Mouse (Mus musculus) myocyte (in vitro differentiated cells): Measurements from ENCODE around the gene Fmo5. TPM values are rescaled to one million over a fixed set of nuclear protein-coding genes. Genes with fewer than 3 reads are reported as not detected.

ENCODE experiments used
- H3K27me3 ChIP-seq: one replicate; pipeline ENCODE4 v1.6.1; 2011; ENCODE audit not compliant: control insufficient read depth, insufficient read depth, insufficient read length
- H3K36me3 ChIP-seq: one replicate; pipeline ENCODE4 v1.6.1; 2011; ENCODE audit not compliant: control insufficient read depth, insufficient read depth
- H3K4me2 ChIP-seq: one replicate; pipeline ENCODE4 v1.6.1; 2011; ENCODE audit warnings: low read depth, control low read depth
- H3K4me3 ChIP-seq: one replicate; pipeline ENCODE4 v1.5.1; 2011; ENCODE audit warnings: mild to moderate bottlenecking, control low read depth, moderate library complexity
- H3K79me2 ChIP-seq: one replicate; pipeline ENCODE4 v1.6.1; 2011; ENCODE audit not compliant: control insufficient read depth, insufficient read depth
- H3ac ChIP-seq: one replicate; pipeline ENCODE4 v1.6.1; 2011; ENCODE audit not compliant: control insufficient read depth, insufficient read length
- CEBPB ChIP-seq: IDR thresholded peaks from 2 replicates; pipeline ENCODE4 v1.6.1; 2011; ENCODE audit warnings: mild to moderate bottlenecking, moderate library complexity; ENCODE audit not compliant: poor library complexity, insufficient read depth, severe bottlenecking
- E2F4 ChIP-seq: IDR thresholded peaks from one replicate; pipeline ENCODE4 v1.6.1; 2011; ENCODE audit warnings: mild to moderate bottlenecking, control low read depth, moderate library complexity; ENCODE audit not compliant: insufficient read depth
- MAX ChIP-seq: IDR thresholded peaks from one replicate; pipeline ENCODE4 v1.6.1; 2011; ENCODE audit warnings: low read depth, mild to moderate bottlenecking, control low read depth
- MYOD1 ChIP-seq, 3 experiments: IDR thresholded peaks; one replicate each; pipeline ENCODE4 v1.6.1; 2011; ENCODE audit warnings: control low read depth in 2 of 3, low read depth in 2 of 3, mild to moderate bottlenecking in 2 of 3, moderate library complexity in 1 of 3; ENCODE audit not compliant: insufficient read length in 2 of 3, control insufficient read depth in 1 of 3
- MYOG ChIP-seq, 3 experiments: IDR thresholded peaks; one replicate each; pipeline ENCODE4 v1.6.1; 2011; ENCODE audit warnings: control low read depth in 2 of 3, low read depth in 2 of 3, mild to moderate bottlenecking in 2 of 3; ENCODE audit not compliant: insufficient read length in 2 of 3, control insufficient read depth in 1 of 3, insufficient read depth in 1 of 3
- POLR2A ChIP-seq: IDR thresholded peaks from one replicate; pipeline ENCODE4 v1.6.1; 2011; ENCODE audit warnings: low read depth, mild to moderate bottlenecking, control low read depth, moderate library complexity; ENCODE audit not compliant: insufficient read length
- POLR2AphosphoS2 ChIP-seq: IDR thresholded peaks from one replicate; pipeline ENCODE4 v1.6.1; 2011; ENCODE audit warnings: low read depth, control low read depth; ENCODE audit not compliant: insufficient read length
- REST ChIP-seq: IDR thresholded peaks from one replicate; pipeline ENCODE4 v1.6.1; 2011; ENCODE audit warnings: mild to moderate bottlenecking, control low read depth, moderate library complexity; ENCODE audit not compliant: insufficient read depth, insufficient read length
- SRF ChIP-seq: IDR thresholded peaks from one replicate; pipeline ENCODE4 v1.6.1; 2011; ENCODE audit warnings: low read depth; ENCODE audit not compliant: control insufficient read depth, insufficient read length
- TCF12 ChIP-seq: IDR thresholded peaks from one replicate; pipeline ENCODE4 v1.6.1; 2011; ENCODE audit warnings: mild to moderate bottlenecking, control low read depth; ENCODE audit not compliant: poor library complexity, insufficient read depth, severe bottlenecking
- TCF3 ChIP-seq: IDR thresholded peaks from one replicate; pipeline ENCODE4 v1.6.1; 2011; ENCODE audit warnings: low read depth, control low read depth; ENCODE audit not compliant: insufficient read length
- USF1 ChIP-seq: IDR thresholded peaks from one replicate; pipeline ENCODE4 v1.6.1; 2011; ENCODE audit warnings: low read depth, mild to moderate bottlenecking, control low read depth, moderate library complexity
- polyA plus RNA-seq: library from polyadenylated mRNA; unstranded; fragments of >200 nt; fragmentation: generic; extraction: Trizol; gene quantifications from one replicate; pipeline ENCODE4 v1.2.1, GENCODE M21; 2012; ENCODE audit warnings: missing spikeins

The Fmo5 gene
- polyA plus RNA-seq = 0.17 TPM

DNA sequence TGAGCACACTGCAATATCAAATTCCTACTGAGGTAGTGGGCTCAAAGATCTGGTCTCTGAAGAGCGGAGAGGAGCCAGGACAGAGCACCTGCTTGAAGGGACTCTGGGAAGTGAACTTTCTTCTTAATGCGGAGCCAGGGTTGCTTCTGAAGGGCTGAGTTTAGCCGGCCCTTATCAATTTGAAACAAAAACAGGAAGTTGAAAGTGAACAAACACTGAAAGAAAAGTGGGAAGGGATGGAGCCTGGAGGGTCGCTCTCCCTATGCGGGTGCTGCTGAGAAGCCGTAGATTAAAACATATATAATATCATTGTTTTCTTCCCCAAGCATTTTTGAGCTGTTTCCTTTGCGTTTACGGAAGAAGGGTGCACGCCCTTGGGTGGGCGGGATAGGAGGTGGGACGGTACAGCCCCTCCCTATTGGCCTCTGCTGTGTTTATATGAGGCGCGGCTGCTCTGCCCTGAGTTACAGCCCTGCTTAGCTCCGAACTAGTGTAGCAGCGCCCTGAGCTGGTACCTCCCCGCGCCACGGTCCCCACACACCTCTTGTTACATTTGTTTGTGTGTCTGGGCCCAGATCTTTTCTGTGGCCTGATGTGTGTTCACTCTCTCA lies at the start of gene Fmo5:
Gene Fmo5, plus strand, starts transcription at position 414 of the 611 bp plus-strand sequence.
- Histone ChIP-seq H3K36me3 (no peaks in the 10 kb centered on the region), H3ac (no peak within 1 kb of the TSS), H3K4me3 (no peak within 1 kb of the TSS), H3K27me3 (no peaks in the 10 kb centered on the region), H3K79me2 (no peaks in the 10 kb centered on the region), H3K4me2 (peak within 1 kb of the TSS; percentile 60)
- TF ChIP-seq E2F4 (no peak), MAX (no peak), MYOD1 (IDR thresholded peaks at IDR 0.05; ENCODE audit: control insufficient read depth in 1 of 3, insufficient read length in 2 of 3, low read depth in 2 of 3) (no peak), TCF12 (no peak), SRF (no peak), USF1 (no peak), MYOG (IDR thresholded peaks at IDR 0.05; ENCODE audit: control insufficient read depth in 1 of 3, insufficient read depth in 1 of 3, insufficient read length in 2 of 3, low read depth in 2 of 3) (no peak), TCF3 (no peak), POLR2AphosphoS2 (no peak), CEBPB (no peak), POLR2A (no peak), REST (no peak)

DNA sequence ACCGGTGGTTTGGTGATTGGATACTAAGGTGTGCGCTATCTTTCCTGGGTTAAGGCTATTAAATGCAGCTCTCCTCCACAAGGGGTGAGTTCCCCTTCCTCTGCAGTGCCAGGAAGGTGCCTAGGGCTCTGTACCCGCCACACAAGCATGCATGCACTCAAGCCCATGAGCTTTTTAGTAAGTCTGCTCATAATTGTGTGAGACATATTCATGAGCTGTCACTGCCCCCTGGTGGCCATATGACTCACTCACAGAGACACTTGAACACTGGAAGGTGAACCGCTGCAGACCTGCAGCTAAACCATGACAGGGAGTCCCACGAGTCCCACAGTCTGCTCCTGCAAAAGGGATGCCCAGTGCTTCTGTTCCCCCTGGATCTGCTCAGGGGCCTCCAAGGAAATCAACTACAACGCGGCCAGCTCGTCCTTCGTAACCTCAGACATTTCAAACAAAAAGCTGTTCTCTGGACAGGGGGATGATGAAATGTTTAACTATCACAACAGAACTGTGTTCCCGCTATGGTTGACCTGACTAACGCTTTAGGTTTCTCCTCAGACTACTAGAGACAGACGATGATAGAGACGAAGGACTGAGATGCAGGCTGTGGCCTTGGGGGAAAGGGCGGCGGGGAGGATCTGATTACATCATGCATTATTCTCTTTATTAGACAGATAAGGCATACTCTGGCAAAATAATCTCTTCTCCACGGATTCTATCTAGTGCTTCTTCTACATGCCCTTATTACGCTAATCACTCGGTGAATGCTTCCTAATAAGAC lies 43.0 kb upstream of the Fmo5 start:
- H3K4me3 ChIP-seq = no peak overlapping the region

DNA sequence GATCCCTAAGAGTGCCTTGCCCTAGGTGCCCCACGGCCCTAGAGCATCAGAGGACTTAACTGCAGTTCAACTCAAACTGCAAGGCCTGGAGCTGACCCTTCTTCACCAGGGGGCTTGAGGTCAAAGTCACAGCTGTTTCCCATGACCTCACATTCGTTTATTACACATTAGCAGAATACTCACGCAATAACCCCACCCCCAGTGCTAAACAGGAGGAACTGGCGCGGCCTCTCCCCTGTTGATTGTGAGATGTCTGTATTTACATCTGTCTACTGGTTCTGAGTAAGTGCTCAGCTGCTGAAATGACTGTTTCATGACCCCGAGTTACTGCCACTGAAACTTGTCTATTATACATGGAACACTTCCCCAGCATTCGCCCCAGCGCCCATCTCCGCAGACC lies 40.9 kb upstream of the Fmo5 start:
- TF ChIP-seq MAX (no peak), SRF (no peak), MYOG (IDR thresholded peaks at IDR 0.05; ENCODE audit: control insufficient read depth in 1 of 3, insufficient read depth in 1 of 3, insufficient read length in 2 of 3, low read depth in 2 of 3) (no peak), E2F4 (no peak), REST (no peak), USF1 (no peak), CEBPB (no peak), TCF3 (no peak), TCF12 (no peak), POLR2AphosphoS2 (no peak)
- no peaks in the 10 kb centered on the region for H3K36me3 ChIP-seq
- no peaks in the 10 kb centered on the region for H3K79me2 ChIP-seq
- H3K4me2 ChIP-seq = no peak overlapping the region
- no peak overlapping the region for H3ac ChIP-seq
- H3K4me3 ChIP-seq = no peak overlapping the region
- no peaks in the 10 kb centered on the region for H3K27me3 ChIP-seq

More for the DNA sequence above, 43.0 kb upstream of the Fmo5 start:
- TF ChIP-seq USF1 (no peak), MYOG (IDR thresholded peaks at IDR 0.05; ENCODE audit: control insufficient read depth in 1 of 3, insufficient read depth in 1 of 3, insufficient read length in 2 of 3, low read depth in 2 of 3) (no peak), TCF12 (no peak), TCF3 (no peak), REST (no peak), MYOD1 (IDR thresholded peaks at IDR 0.05; ENCODE audit: control insufficient read depth in 1 of 3, insufficient read length in 2 of 3, low read depth in 2 of 3) (no peak), SRF (no peak), E2F4 (no peak), CEBPB (no peak), POLR2AphosphoS2 (no peak), MAX (no peak), POLR2A (no peak)
- no peak overlapping the region for H3K4me2 ChIP-seq
- no peak overlapping the region for H3ac ChIP-seq
- no peaks in the 10 kb centered on the region for H3K36me3 ChIP-seq
- no peaks in the 10 kb centered on the region for H3K79me2 ChIP-seq
- no peaks in the 10 kb centered on the region for H3K27me3 ChIP-seq

DNA sequence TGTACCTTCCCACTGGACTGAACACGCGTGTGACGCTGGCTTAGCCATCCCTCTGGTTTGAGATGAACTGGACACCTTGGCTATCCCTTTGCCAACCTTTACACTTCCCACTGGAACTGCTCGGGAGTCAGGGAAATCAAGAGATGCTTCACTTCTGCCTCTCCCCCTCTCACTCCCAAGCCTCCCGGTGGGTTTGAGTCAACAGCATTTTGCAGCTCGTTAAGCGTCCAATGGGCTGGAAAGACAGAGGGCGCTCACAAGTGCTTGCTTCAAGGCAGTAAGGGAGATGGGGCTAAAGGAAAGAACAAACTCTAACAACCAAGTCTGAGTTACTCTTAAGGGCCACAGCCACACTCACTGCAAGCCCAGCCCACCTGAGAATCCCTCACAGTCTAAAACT lies 37.9 kb upstream of the Fmo5 start:
- H3ac ChIP-seq = no peak overlapping the region
- no peaks in the 10 kb centered on the region for H3K79me2 ChIP-seq
- H3K4me2 ChIP-seq = no peak overlapping the region
- TF ChIP-seq POLR2AphosphoS2 (no peak), MYOD1 (IDR thresholded peaks at IDR 0.05; ENCODE audit: control insufficient read depth in 1 of 3, insufficient read length in 2 of 3, low read depth in 2 of 3) (no peak), POLR2A (no peak), CEBPB (no peak), USF1 (no peak), SRF (no peak), REST (no peak), MAX (no peak), TCF3 (no peak), E2F4 (no peak), TCF12 (no peak), MYOG (IDR thresholded peaks at IDR 0.05; ENCODE audit: control insufficient read depth in 1 of 3, insufficient read depth in 1 of 3, insufficient read length in 2 of 3, low read depth in 2 of 3) (no peak)
- H3K27me3 ChIP-seq = no peaks in the 10 kb centered on the region
- H3K36me3 ChIP-seq = no peaks in the 10 kb centered on the region
- H3K4me3 ChIP-seq = no peak overlapping the region
